8 mouse cellular contexts compared by ENCODE assay signal in the genomic region with DNA sequence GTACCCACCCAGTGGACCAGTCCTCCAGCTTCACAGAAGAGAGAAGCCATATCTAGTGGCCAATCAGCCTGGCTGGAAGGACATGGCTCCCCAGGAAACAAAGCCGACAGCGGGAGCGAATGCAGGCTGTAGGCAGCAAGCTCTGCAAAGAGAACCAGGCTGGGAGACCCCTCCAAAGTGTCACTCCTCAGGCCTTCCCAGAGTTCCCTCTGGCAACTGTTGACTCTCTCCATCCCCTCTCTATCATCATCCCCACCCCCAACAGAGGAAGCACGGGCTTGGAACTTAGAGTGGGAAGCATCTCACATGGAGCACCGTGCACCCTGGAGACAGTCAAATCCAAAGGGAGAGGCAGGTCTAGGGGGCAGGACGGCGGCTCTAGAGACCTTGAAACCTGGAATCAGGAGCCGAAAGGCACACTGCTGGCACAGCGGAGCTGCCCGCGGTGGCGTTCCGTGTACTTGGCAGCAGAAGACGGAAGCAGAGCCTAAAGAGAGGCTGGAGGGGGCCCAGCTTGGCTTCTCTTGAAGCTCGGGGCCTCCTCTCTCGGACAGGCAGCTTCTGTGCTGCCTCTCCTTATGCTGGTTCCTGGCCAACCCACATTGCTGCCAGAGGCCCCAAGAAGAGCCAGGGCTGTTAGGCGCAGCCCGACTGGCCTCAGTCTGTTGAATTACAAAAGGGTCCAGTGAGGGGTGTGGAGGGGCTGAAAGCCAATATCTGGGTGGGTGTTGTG. TPM values are rescaled to one million over a fixed set of nuclear protein-coding genes. Genes with fewer than 3 reads are reported as not detected.
DNase-seq lines count a peak whose midpoint lies in the region; ATAC-seq and TF ChIP-seq lines count a peak whose summit lies in the region.

No protein-coding gene starts in this region.

- H3K9me3 ChIP-seq in intestine, embryonic 15.5 days, result no peaks in the 10 kb centered on the region
- no peaks in the 10 kb centered on the region for H3K9me3 ChIP-seq in intestine, postnatal 0 days (ENCODE audit: control insufficient read depth)
- H3K9me3 ChIP-seq in heart, embryonic 13.5 days, result 0 out of 2 replicates have a peak, but pooled peaks cover 5% of the 10 kb centered on the region

- TF ChIP-seq CTCF in intestine, postnatal 0 days (IDR thresholded peaks at IDR 0.05; ENCODE audit: low read depth), result no peak

- H3K9ac ChIP-seq in intestine, embryonic 15.5 days, result no peak overlapping the region
- H3K9ac ChIP-seq in intestine, postnatal 0 days (ENCODE audit: low read depth, low read length), result no peak overlapping the region
- peak overlapping the region; percentile 30; the same call in 1 of the 2 replicates for H3K9ac ChIP-seq in heart, embryonic 13.5 days

- peak; percentile 44; the same call in 1 of the 2 replicates for ATAC-seq in intestine, embryonic 15.5 days
- ATAC-seq in intestine, postnatal 0 days, result no peak
- no peak for ATAC-seq in heart, embryonic 13.5 days (ENCODE audit: extremely low read depth, insufficient number of reproducible peaks, low FRiP score, low TSS enrichment)
- no peak for ATAC-seq in activated CD4-positive, CD25-positive, alpha-beta regulatory T cell, adult 4 months

- H3K4me1 ChIP-seq in intestine, embryonic 15.5 days (replicated peaks), result peaks cover 16% of the 10 kb centered on the region
- H3K4me1 ChIP-seq in intestine, postnatal 0 days (replicated peaks; ENCODE audit: control insufficient read depth, insufficient read depth, low read length), result no peaks in the 10 kb centered on the region
- H3K4me1 ChIP-seq in heart, embryonic 13.5 days, result peaks cover 65% of the 10 kb centered on the region

- H3K27me3 ChIP-seq in intestine, embryonic 15.5 days (replicated peaks), result no peaks in the 10 kb centered on the region
- no peaks in the 10 kb centered on the region for H3K27me3 ChIP-seq in intestine, postnatal 0 days (replicated peaks; ENCODE audit: control insufficient read depth, insufficient read depth, low read length)
- H3K27me3 ChIP-seq in heart, embryonic 13.5 days (replicated peaks), result peaks cover 2% of the 10 kb centered on the region; the same call in 1 of the 2 replicates

- 63% methylated on average over 18 of the region's 18 CpGs for WGBS in intestine, embryonic 15.5 days
- WGBS in intestine, postnatal 0 days, result 61% methylated on average over 18 of the region's 18 CpGs
- WGBS in heart, embryonic 13.5 days, result 60% methylated on average over 18 of the region's 18 CpGs

- no peak overlapping the region for H3K4me3 ChIP-seq in intestine, embryonic 15.5 days (replicated peaks)
- no peak overlapping the region for H3K4me3 ChIP-seq in intestine, postnatal 0 days (ENCODE audit: low read depth, low read length)
- H3K4me3 ChIP-seq in heart, embryonic 13.5 days, result no peak overlapping the region

- DNase-seq in cerebellum, postnatal 36 days, result peak; percentile 64 to 72
- DNase-seq in left cerebral cortex, postnatal 25 days (ENCODE audit: low spot score in 2 of 2), result peak; percentile 60 to 73
- DNase-seq in ovary, adult 18-20 months (ENCODE audit: low spot score), result peak; percentile 37
- DNase-seq in thymus, postnatal 4 days, result no peak

- no peaks in the 10 kb centered on the region for H3K36me3 ChIP-seq in intestine, embryonic 15.5 days
- H3K36me3 ChIP-seq in intestine, postnatal 0 days (ENCODE audit: control insufficient read depth, insufficient read depth), result no peaks in the 10 kb centered on the region
- H3K36me3 ChIP-seq in heart, embryonic 13.5 days, result peaks cover 5% of the 10 kb centered on the region; the same call in 1 of the 2 replicates

- intact Hi-C loops in left cerebral cortex, postnatal 25 days (cut with DNase I), result no loop called here

- H3K4me2 ChIP-seq in intestine, embryonic 15.5 days (replicated peaks), result no peak overlapping the region
- no peak overlapping the region for H3K4me2 ChIP-seq in intestine, postnatal 0 days (replicated peaks; ENCODE audit: low read depth)
- H3K4me2 ChIP-seq in heart, embryonic 13.5 days, result no peak overlapping the region

- H3K27ac ChIP-seq in intestine, embryonic 15.5 days, result no peak overlapping the region
- H3K27ac ChIP-seq in intestine, postnatal 0 days (ENCODE audit: low read depth, low read length), result no peak overlapping the region
- H3K27ac ChIP-seq in heart, embryonic 13.5 days (replicated peaks), result 0 out of 2 replicates have a peak overlapping the region, but pooled peaks have one; percentile 12

RNA-seq across cellular contexts. Expression of gene Gsg1l, which starts 41.3 kb away (rescaled TPM):
- 0.57 and 0.67 TPM in 2 replicates for polyA plus RNA-seq in intestine, embryonic 15.5 days (2015; fragmentation: Nextera tagmentation; extraction: Ambion mirVana)
- 0.35 and 0.52 TPM in 2 replicates for polyA plus RNA-seq in intestine, postnatal 0 days (2015; fragmentation: Nextera tagmentation; extraction: Ambion mirVana)
- polyA plus RNA-seq in heart, embryonic 13.5 days (2015; fragmentation: Nextera tagmentation; extraction: Ambion mirVana), result 8.0 and 8.4 TPM in 2 replicates
- 10 to 100 TPM; 81.6 to 84.0 TPM for total RNA-seq in left cerebral cortex, postnatal 25 days (2021)
- not detected for polyA plus RNA-seq in activated CD4-positive, CD25-positive, alpha-beta regulatory T cell, adult 4 months (2017; shearing (Covaris generic))
